Mouse (Mus musculus) heart, adult 18-20 months (tissue): ENCODE measurements around the gene Mmp15. TPM values are rescaled to one million over a fixed set of nuclear protein-coding genes. Genes with fewer than 3 reads are reported as not detected.

Experiments
- DNase-seq, 2 experiments: peaks; one replicate each; pipeline ENCODE4 v3.0.0; 2021 to 2022; ENCODE audit warnings: mixed read lengths in 1 of 2
- total RNA-seq, 2 experiments: library from RNA; stranded (reverse); gene quantifications; 2 replicates each; pipeline ENCODE4 v1.2.3; 2021

Gene Mmp15
- total RNA-seq, 2 experiments from 2014 or later: 57.4 to 67.4 TPM

DNA sequence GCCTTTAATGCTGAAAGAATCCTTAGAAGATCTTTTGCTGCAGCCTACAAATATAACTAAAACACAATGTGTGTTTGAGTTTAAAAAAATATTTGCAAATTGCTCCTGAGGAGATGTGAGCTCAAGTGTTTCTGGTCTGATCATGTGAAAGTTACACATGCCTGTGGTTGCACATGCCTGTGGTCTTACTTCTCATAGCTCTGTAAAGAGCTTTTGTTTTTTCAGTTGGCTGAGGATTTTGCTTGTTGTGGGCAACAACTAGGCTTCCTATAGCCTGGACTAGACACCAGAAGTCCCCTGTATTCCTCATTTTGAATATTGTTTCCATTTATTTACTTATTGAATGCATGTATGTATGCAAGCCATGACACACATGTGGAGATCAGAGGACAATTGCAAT is 15.7 kb upstream of the Mmp15 start:
- DNase-seq: no peak

DNA sequence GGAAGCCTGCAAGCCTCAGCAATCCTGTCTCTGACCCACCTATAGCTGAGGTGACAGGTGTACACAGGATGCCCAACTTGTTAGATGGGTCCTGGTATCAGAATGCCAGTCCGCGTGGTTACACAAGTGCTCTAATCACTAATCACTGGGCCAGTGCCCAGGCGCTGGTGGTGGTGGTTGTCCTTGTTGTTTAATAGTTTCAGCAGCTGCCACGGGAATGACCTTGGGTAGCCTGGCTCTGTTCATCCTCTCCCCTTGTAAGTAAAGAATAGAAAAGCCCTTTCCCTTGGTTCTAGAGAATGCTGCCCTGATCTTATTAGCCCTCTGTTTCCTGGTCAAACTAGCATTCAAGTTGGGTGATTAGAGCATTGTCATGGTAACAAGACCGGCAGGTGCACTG is 10.3 kb upstream of the Mmp15 start:
- peak; percentile 67 to 70 for DNase-seq

DNA sequence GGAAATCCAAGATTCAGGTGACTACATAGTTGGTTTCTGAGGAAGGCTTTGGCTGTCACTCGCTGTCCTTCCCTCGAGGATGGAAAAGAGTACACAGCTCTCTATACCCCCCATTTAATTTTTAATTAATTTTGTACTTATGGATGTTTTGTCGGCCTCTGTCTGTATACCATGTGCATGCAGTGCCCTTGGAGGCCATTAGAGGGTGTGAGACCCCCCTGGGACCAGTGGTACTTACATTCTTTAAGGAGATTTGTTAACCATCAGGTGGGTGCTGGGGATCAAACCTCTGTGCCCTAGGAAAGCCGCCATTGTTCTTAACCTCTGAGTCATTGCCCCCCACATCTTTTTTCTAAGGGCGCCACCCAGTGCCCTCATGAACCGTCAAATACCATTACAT is 7.4 kb upstream of the Mmp15 start:
- no peak for DNase-seq

DNA sequence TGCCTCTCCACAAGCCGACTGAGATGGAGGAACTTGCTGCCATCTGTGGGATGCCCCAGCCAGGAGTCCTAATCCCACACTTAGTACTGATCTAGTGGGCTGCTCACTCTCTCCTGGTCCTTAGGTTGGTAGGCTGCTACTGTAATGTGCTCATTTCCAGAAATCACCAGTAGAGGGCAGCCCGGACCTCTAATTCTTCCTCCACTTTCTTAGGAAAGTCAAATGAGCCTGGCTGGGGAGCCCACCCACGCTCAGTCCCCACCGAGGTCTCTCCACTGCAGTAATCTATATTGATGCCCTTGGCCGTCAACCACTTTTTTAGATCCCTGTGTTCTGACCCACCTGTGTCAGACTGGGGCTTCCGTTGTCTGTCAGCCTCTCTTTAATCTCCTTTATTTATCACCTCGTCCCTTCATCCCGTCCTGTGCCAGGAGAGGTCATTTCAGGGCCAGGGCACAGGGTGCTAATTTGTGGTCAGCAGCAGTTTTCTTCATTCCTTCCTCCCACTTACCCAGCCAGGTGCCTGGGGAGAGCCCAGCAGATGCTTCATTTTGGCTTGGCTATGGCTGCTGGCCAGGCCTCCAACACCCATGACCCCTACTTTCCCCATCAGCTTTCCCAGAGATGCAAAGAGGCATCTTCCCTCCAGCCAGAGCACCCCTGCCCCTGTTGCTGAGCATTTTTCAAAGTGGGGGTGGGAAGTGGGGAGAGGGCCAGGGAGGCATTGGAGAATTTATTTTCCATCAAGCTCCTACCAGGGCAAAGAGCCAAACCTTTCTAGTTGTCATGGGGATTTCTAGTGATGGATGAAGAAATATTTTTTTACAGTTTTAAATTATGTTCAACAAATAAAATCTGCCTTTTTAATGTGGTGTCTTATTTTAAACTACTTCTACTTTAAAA is 5.2 kb upstream of the Mmp15 start:
- DNase-seq: peak; percentile 61 to 90

DNA sequence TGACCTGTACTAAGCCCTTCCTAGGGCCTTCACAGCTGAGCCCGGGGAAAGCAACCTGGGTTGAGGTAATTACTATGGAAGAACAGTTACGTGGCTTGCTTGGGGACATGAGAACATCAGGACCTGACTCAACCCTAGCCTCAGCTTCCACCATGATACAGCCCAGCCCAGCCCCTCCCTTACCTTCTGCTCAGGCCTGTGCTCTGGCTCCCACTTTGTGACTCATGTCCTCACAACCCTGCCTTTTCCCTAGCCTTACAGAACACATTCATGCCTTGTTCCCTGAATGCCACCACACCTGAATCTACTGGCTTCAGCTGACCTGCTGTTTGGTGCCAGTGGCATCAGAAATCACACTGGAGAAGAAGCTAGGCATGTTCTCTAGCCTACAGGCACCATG is 3.7 kb upstream of the Mmp15 start:
- no peak for DNase-seq

DNA sequence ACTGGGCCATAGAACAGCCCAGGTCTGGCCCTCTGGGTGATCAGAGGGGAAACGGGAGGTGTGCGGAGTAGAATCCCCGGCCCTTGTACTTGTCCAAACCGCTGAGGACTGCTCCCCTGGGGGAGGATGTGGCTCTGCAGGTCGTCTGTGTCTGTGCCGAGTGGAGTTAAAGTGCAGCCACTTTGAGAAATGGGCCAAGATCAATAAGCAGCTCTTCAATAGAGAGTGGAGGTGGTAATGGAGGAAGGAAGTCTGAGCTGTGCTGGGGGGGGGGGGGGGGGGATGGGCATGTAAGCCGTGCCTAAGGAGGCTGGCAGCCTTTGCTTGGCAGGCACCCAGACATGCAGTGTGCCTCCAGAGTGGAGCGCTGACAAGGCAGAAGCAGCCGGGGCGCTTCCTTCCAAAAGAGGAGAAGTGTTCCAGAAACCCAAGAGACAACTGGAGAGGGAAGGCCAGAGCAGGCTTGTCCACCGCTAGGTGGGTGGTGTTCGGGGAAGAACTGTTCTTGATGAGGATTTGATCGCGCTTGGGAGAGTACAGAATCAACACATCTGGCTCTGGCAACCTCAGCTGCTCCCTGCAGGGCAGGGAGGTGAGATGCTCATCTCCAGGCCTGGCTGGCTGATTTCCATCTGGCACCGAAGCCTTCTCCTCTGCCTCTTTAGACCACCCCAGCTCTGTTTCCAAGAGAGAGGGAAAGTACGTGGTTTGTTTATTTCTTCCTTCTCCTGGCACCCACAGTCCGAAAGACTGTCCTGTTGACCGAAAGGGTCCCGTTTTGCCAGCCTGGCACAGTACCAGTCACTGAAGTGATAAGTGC is 3.0 kb upstream of the Mmp15 start:
- DNase-seq: peak; percentile 72 to 81

DNA sequence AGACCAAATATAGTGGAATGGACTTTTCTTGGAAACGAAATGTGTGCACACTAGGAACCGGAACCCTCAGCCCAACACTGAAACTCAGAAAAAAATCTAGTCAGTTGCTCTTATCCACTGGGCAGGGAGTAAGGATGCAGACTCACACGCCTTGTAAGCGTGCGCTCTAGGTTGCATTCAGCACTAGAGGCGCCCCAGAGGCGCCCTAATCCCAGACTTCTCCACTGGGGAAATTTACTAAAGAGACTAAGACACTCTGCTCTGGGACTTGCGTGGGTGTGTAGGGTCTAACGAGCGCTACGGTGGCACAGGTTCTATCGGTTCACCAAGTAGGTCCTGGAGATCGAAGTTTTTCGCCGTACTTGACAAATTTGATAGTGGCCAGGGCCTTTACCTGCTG is 607 bp upstream of the Mmp15 start:
- DNase-seq: peak in 1 of 2 experiments; percentile 47

DNA sequence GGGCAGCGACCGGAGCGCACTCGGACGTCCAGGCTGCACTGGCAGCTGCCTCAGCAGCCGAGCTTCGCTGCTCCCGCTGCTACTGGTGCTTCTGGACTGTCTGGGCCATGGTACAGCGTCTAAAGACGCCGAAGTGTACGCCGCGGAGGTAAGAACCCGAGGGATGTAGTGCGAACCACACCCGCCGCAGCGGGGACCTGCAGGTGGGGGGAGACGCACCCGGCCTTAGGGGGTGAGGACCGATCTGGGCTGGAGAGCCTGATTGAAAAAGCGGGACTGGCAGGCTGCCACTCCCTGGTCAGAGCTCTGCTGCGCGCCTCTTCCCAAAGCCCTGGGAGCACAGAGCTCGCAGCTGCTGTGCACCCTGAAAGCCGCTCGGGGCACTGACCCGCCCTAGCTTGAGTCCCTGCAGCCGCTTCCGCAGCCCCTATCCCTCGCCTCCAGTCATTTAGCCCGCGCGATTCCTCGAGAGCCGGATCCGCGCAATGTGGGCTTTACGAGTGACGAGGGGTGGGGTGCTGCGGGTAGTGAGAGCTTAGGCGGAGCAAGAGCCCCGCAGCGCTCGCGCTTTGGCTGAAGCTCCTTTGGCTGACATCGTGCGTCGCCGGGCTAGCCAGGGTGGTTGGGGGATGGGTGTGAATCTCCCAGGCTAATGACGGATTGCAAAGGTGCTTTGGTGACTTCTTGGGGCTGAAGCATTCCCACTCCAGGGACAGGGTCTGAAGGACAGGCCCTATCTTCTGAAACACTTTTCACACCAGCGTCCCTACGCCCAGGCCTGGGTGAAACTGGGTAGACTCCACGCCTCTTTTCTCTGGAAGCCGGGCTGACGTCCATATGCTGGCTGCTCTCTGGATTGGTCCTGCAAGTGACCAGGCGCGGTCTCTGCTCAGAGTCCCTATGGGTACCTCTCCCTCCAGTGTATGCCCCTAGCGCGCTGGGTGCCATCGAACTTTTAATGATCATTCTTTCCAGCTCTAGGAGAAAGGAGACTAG is 1.1 kb downstream of the Mmp15 start:
- DNase-seq: peak; percentile 57 to 71

DNA sequence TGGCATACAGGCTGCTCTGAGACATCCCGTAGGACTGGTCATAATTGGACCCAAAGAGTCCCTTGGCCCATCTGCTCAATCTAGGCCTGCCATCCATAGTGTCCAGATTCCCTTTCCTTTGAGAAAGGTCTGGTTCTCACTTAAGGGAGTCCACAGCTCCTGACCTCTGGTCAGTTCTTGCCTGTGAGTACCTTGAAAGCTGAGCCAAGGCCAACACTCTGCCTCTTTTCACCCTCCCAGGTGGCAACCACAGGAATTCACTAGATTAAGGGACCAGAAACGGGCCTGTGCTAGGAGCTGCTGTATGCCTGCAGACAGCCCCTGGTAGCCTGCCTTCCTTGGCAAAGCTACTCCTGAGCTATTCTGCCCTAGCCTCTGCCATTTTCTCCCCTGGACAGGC is 2.5 kb downstream of the Mmp15 start:
- DNase-seq: no peak

DNA sequence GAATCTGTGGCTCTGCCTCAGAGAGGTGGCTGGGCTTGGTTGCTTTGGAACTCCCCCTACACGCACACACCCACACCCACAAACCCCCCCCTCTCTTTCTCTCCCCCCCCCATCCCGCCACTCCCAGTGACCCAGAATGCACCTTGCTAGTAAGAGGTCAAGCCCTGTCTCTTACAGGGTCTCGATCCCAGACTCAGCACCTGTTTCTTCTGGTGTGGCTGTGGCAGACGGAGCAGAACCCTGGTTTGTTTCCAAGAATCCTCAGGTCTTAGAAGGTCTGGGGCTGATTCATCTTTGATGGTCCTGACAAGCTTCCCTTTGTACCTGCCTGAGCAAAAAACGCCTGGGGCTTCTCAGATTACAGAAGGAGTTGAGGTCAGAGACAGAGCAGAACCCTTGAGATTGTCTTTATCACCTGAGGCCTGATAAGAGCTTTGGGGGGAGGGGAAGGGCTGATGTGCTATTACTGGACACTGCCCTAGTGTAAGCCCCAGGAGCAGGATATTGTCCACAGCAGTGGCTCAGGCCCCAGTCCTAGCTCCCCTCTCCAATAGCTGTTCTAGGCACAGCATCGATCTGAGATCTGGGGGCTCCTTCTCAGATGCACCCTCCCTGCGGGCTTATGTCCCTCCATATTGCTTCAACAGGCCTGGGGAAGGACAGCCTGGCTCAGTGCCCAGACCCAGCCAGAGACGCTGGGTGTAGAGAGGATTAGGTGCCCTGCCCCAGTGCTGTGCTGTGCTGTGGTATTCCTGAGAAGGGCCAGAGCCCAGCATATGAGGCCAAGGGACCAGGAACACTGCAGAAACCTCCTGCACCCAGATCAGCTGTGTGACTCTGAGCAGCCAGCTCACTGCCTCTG is 6.7 kb downstream of the Mmp15 start:
- peak in 1 of 2 experiments; percentile 46 for DNase-seq

DNA sequence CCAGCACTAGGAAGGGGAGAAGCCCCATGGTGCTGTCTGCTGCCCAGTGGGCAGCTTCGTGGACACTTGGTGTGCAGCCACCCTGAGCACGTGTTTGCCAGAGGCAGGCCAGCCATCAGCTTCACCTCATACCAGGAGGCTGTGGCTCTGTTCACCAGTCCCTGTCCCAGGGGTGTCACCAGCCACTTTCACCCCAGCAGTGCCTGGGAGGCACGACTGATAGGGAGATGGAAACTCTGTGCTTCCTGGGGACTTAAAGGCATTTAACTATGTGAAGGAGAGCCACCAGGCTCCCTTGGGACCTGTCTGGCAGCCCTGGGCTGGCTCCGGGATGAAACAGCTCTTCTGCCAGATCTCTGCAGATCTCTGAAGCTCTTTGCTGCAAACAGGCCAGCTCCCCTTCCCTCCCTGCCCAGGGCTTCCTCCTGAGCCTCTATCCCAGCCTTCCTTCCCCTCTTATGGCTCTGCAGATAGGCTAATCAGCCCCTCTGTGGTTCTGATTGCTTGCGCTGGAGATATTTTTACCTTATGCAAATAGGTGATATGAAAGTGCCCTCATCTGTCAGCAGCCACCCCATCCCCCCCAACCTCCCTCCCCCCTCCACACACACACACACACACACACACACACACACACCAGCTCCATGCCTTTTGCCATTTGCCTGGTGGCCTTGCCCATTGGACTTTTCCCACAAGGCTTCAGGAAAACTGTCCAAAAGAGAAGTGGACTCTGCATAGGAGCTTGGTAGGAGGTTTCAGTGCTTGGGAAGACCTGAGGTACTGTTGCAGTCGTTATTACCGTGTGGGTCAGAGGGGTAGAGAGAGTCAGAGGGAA is 8.3 kb downstream of the Mmp15 start:
- peak; percentile 47 to 49 for DNase-seq

DNA sequence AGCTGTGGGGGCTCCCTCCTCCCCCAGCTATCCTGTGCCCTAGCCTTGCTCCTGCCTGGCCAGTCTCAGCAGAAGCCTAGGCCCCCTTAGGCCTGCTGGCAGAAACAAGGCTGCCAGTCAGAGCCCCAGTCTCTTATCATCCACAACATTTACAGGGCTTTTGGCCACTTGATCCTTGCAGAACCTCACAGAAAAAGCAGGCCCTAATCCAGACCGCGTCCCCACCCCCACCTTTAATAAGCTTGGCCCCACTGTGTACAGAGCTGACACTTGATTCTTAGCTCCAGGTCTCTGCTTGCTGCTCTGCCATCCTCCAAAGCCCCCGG is 8.9 kb downstream of the Mmp15 start:
- DNase-seq: no peak

DNA sequence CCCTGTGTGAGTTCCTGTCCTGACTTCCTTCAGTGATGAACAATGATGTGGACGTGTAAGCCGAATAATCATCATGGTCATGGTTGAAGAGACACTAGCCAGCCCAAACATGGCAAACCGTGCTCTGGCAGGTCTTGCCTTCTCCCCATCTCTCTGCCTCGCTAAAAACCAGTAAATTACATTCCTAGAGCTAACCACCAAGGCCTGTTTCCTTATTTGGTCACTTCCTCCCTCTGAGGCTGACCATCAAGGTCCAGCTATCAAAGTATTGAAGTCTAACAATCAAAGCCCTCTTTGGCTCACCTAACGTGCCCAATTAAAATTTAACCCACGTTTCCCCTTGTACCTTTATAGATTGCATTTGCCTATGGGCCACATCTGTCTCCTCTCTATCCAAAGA is 10.2 kb downstream of the Mmp15 start:
- DNase-seq: no peak

DNA sequence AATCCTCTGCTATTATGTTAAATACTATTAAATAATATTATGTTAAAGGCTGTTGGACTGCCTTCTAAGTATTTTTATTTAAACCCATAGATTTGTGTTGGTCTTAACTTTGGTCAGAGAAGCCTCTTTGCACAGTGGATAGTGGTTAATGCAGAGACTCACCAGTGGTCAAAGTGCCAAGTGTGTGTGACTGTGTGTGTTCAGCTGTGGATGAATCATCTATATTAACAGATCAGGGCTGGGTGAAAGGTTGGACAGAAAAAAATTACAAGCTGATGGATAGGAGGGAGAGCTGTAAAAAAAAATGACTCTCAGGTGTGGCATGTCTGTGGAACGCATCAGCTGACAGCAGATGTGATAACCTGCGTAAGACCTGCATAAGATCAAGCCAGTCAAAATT is 11.8 kb downstream of the Mmp15 start:
- no peak for DNase-seq

DNA sequence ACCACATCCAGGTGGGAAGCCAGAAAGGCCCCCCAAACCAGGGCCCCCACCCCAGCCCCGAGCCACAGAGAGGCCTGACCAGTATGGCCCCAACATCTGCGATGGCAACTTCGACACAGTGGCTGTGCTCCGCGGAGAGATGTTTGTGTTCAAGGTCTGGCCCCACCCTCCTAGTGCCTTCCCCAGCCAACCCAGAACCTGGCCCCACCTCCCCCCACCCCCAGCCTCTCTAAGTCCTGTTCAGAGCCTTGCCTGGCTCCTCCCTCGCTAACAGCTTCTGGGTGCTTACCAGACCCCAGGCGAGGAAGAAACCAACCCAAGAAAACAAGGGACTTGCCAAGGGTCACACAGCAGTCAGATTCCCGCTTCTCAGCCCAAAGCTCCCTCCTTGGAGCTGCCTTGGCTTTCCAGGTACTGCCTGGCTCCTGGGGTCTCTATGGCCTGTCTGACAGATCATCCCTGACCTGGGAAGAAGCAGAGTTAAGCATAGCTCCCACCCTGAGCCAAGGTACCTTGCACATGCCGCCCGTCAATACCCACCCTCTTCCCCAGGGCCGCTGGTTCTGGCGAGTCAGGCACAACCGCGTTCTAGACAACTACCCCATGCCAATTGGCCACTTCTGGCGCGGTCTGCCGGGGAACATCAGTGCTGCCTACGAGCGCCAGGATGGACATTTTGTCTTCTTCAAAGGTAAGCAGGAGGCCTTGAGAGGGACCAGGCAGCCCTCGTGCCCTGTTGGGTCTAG is 17.7 kb downstream of the Mmp15 start:
- DNase-seq: no peak

DNA sequence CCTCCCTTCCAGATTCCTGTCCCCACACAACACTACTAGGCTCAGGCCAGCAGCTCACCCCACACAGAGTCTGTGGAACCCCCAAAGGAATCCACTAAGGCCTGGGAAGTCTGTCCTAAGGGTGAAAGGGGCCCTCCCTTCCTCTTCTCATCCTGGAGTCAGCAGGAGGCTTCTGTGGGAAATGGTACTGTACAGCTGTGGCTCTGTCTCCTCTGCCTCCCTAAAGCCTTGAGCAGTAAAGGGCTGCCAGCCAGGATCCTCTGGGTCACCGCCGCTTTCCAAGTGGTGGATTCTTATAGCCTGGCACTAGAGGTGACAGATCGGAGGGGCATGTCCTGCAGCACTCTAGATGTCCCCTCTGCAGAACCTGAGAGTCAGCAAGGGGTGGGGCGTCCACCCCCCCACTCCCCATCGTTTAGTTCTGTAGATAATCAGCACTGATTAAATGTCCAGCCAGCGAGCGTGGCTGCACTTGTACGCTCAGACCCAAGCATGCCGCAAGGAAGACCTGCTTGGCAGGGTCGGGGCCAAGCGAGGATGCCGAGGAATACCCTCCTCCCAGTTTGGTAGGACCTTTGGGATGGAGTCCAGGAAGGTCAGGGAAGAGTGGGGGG is 21.4 kb downstream of the Mmp15 start:
- peak; percentile 64 to 69 for DNase-seq

DNA sequence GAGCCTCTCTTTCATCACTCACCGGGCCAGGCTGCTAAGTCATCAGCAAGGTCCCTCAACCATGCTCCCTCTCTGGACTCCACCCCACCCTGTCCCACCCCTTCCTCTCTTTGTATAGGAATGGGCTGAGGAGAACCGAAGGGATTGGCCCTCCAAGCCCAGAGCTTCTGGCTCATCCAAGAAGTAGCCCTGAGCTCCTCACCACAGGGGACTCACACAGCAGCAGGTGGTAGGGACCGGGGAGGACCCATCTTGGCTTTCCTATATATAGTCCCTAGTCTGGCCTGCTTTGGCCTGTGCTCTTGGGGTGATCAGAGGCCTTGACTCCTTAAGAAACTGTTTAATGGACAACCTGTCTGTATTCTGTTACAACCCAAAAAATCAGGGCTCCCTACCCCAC is 22.4 kb downstream of the Mmp15 start:
- DNase-seq: peak in 1 of 2 experiments; percentile 46

DNA sequence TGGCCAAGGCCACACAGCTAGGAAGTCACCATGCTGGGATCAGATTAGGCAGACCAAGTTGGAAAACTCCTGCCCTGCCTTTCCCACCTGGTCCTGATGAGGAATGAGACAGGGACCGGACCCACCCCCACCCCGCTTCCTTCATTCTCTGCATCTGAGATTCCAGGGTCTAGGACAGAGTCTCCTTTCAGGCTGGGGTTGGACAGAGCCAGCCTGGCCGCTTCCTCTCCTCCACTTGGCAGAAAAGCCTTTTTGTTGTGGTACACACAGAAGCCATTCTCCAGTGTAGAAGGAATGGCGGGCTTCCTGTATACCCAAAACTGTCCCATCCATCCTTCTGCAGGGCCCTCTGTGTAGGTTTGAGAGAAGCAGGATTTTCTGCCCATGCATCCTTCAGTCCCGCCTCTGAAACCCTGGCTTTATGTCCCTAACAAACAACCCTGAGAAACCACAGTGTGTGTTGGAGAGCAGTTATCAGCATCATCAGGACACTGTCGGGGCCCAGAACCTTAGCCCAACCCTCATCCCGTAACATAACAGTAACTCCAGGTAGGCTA is 23.4 kb downstream of the Mmp15 start:
- no peak for DNase-seq
